Mouse (Mus musculus): ENCODE measurements at regions not wholly inside any gene's neighbourhood (a gene's known extent, or its start where the extent isn't known, plus 50 kb on each side); places are given as distances from the start of the nearest gene placed in this dataset.
A peak's percentile ranks its signal among the peaks of the same experiment; 100 is the strongest.

DNA sequence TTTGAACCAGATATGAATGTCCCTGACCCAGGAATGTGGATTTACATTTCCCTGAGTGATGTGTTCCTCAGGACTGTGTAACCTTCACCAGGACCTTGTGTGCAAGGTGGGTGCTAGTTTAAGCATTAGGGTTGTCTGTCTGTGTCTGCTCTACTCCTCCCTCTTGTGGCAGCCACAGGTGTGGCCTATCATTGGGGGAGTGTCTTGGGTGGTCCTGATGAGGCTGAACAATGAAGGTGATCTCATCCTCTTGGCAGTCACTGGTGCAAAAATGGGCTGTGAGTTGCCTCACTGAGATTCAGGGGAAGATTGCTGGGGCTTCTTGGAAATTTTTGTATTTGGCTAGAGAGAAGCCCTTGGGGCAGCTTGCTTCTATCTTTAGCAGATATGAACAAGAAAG is 179.4 kb upstream of the Ube2e1 start:
- H3K27me3 ChIP-seq (ENCODE audit: control insufficient read depth, insufficient read depth, low read length), result no peaks in the 10 kb centered on the region
- no peak for DNase-seq (ENCODE audit: low spot score)

DNA sequence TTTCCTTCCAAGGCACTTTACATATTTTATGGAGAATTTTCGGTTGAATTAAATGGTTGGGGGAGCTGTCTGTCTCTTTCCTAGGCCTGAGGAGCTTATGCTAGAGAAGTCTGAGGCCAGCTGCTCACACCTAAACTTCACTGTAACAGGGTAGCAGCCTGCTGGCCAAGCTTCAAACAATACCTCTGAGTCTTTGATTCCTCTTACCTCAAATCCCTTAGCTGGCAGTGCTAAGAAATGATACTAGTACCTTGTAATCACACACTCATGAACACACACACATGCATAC is 176.6 kb upstream of the Ube2e1 start:
- Histone ChIP-seq H3K4me3 (replicated peaks; ENCODE audit: low read length) (no peak overlapping the region), H3K9me3 (ENCODE audit: control insufficient read depth, low read length) (no peaks in the 10 kb centered on the region), H3K36me3 (replicated peaks; ENCODE audit: control insufficient read depth, insufficient read depth) (no peaks in the 10 kb centered on the region), H3K27ac (no peak overlapping the region), H3K9ac (no peak overlapping the region), H3K4me1 (replicated peaks; ENCODE audit: control insufficient read depth, insufficient read depth, low read length) (no peaks in the 10 kb centered on the region), H3K4me2 (replicated peaks) (no peak overlapping the region), H3K27me3 (ENCODE audit: control insufficient read depth, insufficient read depth, low read length) (no peaks in the 10 kb centered on the region)
- 54% methylated on average over 1 of the region's 1 CpGs for WGBS
- ATAC-seq (ENCODE audit: low FRiP score) (no peak), DNase-seq (ENCODE audit: low spot score) (no peak)

More for the DNA sequence above, 179.4 kb upstream of the Ube2e1 start:
- Histone ChIP-seq H3K36me3 (replicated peaks; ENCODE audit: control insufficient read depth, insufficient read depth) (no peaks in the 10 kb centered on the region), H3K4me2 (replicated peaks) (no peak overlapping the region), H3K4me1 (replicated peaks; ENCODE audit: control insufficient read depth, insufficient read depth, low read length) (no peaks in the 10 kb centered on the region), H3K27ac (no peak overlapping the region), H3K4me3 (replicated peaks; ENCODE audit: low read length) (no peak overlapping the region), H3K9me3 (ENCODE audit: control insufficient read depth, low read length) (no peaks in the 10 kb centered on the region), H3K9ac (no peak overlapping the region)
- ATAC-seq (ENCODE audit: low FRiP score), result no peak

DNA sequence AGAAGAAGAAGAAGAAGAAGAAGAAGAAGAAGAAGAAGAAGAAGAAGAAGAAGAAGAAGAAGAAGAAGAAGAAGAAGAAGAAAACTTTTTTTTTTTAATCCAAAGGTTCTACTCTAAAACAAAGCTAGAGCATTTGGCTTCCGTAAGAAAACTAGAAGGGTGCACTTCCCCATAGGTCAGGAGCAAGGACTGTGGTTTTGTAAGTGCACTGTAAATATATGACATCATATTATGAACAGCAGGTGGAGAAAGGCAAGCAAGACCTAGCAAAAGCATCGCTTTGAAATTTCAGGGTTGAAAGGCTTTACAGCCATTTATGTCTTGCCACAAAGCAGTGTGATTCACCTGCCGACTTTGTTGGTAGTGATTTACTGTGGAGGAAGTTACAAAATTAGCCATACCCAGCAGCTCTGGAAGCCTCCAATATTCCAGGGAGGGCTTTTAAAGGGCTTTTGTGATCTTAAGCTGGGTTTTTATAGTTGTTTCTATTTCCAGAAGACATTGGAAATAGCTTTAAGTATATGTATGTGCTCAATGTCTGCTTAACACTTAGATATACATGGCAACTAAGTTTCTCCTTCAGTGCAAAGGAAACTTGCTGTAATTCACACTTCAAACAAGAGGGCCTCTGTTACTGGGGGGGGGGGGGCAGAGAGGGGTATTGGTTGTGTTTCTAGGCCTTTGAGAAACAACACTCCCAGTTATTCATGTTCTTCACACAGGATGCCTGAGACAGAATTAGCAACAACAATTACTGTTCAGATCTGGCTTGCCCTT is 176.1 kb upstream of the Ube2e1 start:
- ATAC-seq (ENCODE audit: low FRiP score) (no peak), DNase-seq (ENCODE audit: low spot score) (no peak)
- no peaks in the 10 kb centered on the region for H3K27me3 ChIP-seq (ENCODE audit: control insufficient read depth, insufficient read depth, low read length)
- no peaks in the 10 kb centered on the region for H3K36me3 ChIP-seq (replicated peaks; ENCODE audit: control insufficient read depth, insufficient read depth)
- no peak overlapping the region for H3K9ac ChIP-seq
- H3K4me1 ChIP-seq (replicated peaks; ENCODE audit: control insufficient read depth, insufficient read depth, low read length), result no peaks in the 10 kb centered on the region
- H3K9me3 ChIP-seq (ENCODE audit: control insufficient read depth, low read length), result no peaks in the 10 kb centered on the region
- 86% methylated on average over 3 of the region's 3 CpGs for WGBS
- H3K27ac ChIP-seq, result no peak overlapping the region
- no peak overlapping the region for H3K4me3 ChIP-seq (replicated peaks; ENCODE audit: low read length)
- no peak overlapping the region for H3K4me2 ChIP-seq (replicated peaks)

DNA sequence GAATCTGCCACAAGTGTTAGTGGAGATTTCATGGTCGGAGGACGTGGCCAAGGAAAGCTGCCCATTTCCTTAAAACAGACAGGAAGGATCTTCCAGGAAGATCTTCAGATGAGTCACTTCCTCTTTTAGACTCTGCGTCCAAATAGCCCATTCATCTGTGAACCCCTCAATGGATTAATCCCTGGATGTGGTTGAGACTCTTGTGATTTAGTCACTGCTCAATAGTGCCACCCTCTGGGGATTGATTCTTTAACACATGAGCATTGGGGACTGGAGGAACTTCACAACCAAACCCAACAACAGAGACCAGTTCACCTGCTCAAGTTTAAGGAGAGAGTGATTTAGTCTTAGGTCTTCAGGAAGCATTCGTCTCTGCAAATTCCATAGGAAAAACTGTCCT is 174.5 kb upstream of the Ube2e1 start:
- peak; percentile 47 for DNase-seq (ENCODE audit: low spot score)
- WGBS, result 77% methylated on average over 4 of the region's 4 CpGs
- Histone ChIP-seq H3K9ac (no peak overlapping the region), H3K4me2 (replicated peaks) (no peak overlapping the region), H3K9me3 (ENCODE audit: control insufficient read depth, low read length) (no peaks in the 10 kb centered on the region), H3K4me1 (replicated peaks; ENCODE audit: control insufficient read depth, insufficient read depth, low read length) (no peaks in the 10 kb centered on the region), H3K27me3 (ENCODE audit: control insufficient read depth, insufficient read depth, low read length) (no peaks in the 10 kb centered on the region), H3K36me3 (replicated peaks; ENCODE audit: control insufficient read depth, insufficient read depth) (no peaks in the 10 kb centered on the region), H3K4me3 (replicated peaks; ENCODE audit: low read length) (no peak overlapping the region), H3K27ac (no peak overlapping the region)
- no peak for ATAC-seq (ENCODE audit: low FRiP score)

DNA sequence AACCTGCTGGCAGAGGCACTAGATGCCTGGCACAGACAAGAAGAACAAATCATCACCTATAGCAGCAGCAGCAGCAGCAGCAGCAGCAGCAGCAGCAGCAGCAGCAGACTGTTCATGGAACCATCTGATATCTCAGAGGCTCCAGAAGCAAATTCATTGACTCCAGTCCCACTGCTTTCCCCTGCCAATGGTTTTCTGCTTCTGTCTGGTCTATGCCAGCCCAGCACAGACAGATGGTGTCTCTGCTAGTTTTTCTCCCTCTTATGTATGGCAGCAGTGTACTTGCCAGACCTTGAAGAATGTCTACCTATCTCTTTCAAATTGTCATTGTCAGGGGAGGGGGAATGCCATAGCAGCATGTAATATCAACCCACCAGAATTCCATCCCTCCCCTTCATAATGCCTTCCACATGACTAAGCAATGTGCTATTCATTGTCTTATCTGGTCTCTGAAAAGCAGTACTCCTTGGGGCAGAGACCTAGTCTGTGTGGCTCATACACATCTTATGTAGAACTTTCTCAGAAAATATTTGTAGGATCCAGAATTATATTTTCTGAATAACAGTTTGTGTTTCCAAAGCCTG is 168.7 kb upstream of the Ube2e1 start:
- Histone ChIP-seq H3K4me3 (replicated peaks; ENCODE audit: low read length) (no peak overlapping the region), H3K27ac (no peak overlapping the region), H3K27me3 (ENCODE audit: control insufficient read depth, insufficient read depth, low read length) (no peaks in the 10 kb centered on the region), H3K9ac (no peak overlapping the region), H3K36me3 (replicated peaks; ENCODE audit: control insufficient read depth, insufficient read depth) (no peaks in the 10 kb centered on the region), H3K9me3 (ENCODE audit: control insufficient read depth, low read length) (no peaks in the 10 kb centered on the region), H3K4me1 (replicated peaks; ENCODE audit: control insufficient read depth, insufficient read depth, low read length) (no peaks in the 10 kb centered on the region), H3K4me2 (replicated peaks) (no peak overlapping the region)
- ATAC-seq (ENCODE audit: low FRiP score), result peak; percentile 57
- DNase-seq (ENCODE audit: low spot score), result no peak

DNA sequence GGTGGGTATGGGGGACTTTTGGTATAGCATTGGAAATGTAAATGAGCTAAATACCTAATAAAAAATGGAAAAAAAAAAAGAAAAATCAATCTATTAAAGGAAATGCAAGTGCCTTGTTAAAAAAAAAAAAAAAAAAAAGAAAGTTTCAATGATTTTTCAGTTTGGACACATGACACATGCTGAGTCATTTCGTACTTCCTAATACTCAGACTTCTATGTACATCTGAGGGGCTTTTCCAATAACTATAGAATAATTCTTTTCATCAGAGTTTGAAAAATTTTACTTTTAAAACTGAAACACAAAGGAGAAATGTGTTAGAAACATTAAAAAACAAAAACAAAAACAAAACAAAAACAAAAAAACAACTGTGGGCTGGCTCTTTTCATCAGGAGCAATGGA is 162.4 kb upstream of the Ube2e1 start:
- Histone ChIP-seq H3K4me1 (replicated peaks; ENCODE audit: control insufficient read depth, insufficient read depth, low read length) (no peaks in the 10 kb centered on the region), H3K9me3 (ENCODE audit: control insufficient read depth, low read length) (no peaks in the 10 kb centered on the region), H3K27ac (no peak overlapping the region), H3K4me2 (replicated peaks) (no peak overlapping the region), H3K4me3 (replicated peaks; ENCODE audit: low read length) (no peak overlapping the region), H3K9ac (no peak overlapping the region), H3K36me3 (replicated peaks; ENCODE audit: control insufficient read depth, insufficient read depth) (no peaks in the 10 kb centered on the region), H3K27me3 (ENCODE audit: control insufficient read depth, insufficient read depth, low read length) (no peaks in the 10 kb centered on the region)
- DNase-seq (ENCODE audit: low spot score) (no peak), ATAC-seq (ENCODE audit: low FRiP score) (no peak)
- 89% methylated on average over 1 of the region's 1 CpGs for WGBS

DNA sequence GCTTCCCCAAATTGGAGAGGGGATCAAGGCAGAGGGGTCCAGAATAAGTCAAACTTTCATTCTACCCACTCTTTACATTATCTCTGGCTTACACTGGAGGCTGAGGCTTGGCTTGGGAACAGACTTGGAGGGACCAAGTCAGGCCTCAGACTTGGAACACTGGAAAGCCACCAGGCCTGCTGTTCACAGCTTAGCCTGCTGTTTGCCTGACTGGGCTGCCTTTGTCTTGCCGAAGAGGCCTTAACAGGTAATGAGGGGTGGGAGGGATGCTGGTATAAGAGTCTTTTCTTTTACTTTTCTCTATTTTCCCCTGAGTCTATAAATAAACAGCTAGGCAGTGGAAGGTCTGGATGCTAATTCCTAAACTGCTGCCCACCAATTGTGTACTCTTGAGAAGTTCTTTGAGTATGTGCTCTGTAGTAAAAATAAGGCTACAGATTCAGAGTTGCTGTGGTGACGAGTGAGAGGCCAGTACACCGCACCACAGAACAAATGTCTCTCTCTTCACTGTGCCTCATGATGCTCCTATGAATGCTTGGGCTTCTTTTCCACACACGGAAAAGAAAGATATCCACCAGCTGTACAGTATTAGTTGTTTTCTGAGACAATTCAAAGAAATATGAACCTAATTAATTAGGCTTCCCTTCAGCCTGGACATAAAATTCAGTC is 154.6 kb upstream of the Ube2e1 start:
- no peak overlapping the region for H3K4me3 ChIP-seq (replicated peaks; ENCODE audit: low read length)
- DNase-seq (ENCODE audit: low spot score) (no peak), ATAC-seq (ENCODE audit: low FRiP score) (no peak)
- H3K9me3 ChIP-seq (ENCODE audit: control insufficient read depth, low read length), result no peaks in the 10 kb centered on the region
- H3K4me2 ChIP-seq (replicated peaks), result no peak overlapping the region
- no peaks in the 10 kb centered on the region for H3K36me3 ChIP-seq (replicated peaks; ENCODE audit: control insufficient read depth, insufficient read depth)
- H3K9ac ChIP-seq, result no peak overlapping the region
- H3K4me1 ChIP-seq (replicated peaks; ENCODE audit: control insufficient read depth, insufficient read depth, low read length), result no peaks in the 10 kb centered on the region
- no peak overlapping the region for H3K27ac ChIP-seq
- WGBS, result 58% methylated on average over 4 of the region's 4 CpGs
- H3K27me3 ChIP-seq (ENCODE audit: control insufficient read depth, insufficient read depth, low read length), result no peaks in the 10 kb centered on the region

DNA sequence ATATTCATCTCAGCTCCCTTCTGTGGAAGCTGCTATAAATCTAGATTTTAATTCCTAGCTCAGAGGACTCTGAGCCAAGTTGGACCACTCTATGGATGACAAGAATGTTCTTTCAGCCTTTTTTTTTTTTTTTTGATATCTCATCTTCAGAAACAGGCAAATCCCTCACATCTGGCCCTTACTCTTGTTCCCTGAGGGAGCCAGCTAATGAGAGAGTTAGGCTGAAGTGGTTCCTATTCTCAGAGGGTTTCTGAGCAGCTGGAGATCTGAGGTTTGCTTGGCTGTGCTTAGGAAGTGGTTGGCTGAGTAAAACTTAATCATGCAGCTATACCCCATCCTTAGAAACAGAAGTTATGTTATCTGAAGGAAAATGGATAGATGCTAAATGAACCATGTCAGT is 153.9 kb upstream of the Ube2e1 start:
- Histone ChIP-seq H3K27me3 (ENCODE audit: control insufficient read depth, insufficient read depth, low read length) (no peaks in the 10 kb centered on the region), H3K27ac (no peak overlapping the region), H3K4me3 (replicated peaks; ENCODE audit: low read length) (no peak overlapping the region), H3K4me1 (replicated peaks; ENCODE audit: control insufficient read depth, insufficient read depth, low read length) (no peaks in the 10 kb centered on the region), H3K9ac (no peak overlapping the region), H3K9me3 (ENCODE audit: control insufficient read depth, low read length) (no peaks in the 10 kb centered on the region), H3K4me2 (replicated peaks) (no peak overlapping the region), H3K36me3 (replicated peaks; ENCODE audit: control insufficient read depth, insufficient read depth) (no peaks in the 10 kb centered on the region)
- ATAC-seq (ENCODE audit: low FRiP score) (no peak), DNase-seq (ENCODE audit: low spot score) (no peak)

DNA sequence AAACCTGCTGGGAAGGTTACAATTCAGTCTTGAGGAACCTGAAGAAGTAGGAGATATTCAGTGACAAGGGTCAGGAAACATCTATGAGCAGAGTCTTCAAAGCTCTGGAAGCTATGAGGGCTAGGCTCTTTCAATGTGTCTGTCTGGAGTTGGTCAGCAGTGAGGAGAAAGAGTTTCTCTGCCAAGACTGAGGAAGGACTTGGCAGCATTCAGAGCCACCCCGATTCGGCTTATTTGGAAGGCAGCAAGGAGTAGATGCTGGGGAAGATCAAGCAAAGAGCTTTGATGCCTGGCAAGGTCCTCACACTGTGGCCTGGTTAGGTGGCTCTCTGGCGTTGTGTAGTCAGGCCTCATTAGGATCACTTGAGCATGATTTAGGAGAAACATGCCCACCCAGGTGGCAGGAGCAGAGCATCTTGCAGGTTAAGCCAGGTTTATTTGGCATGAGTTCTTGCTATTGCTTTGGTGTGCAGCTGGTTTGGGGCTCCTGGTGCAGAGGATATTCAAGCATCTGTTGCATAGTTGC is 145.2 kb upstream of the Ube2e1 start:
- Histone ChIP-seq H3K27me3 (ENCODE audit: control insufficient read depth, insufficient read depth, low read length) (no peaks in the 10 kb centered on the region), H3K9me3 (ENCODE audit: control insufficient read depth, low read length) (no peaks in the 10 kb centered on the region), H3K9ac (no peak overlapping the region), H3K27ac (no peak overlapping the region), H3K4me3 (replicated peaks; ENCODE audit: low read length) (no peak overlapping the region), H3K4me1 (replicated peaks; ENCODE audit: control insufficient read depth, insufficient read depth, low read length) (no peaks in the 10 kb centered on the region), H3K4me2 (replicated peaks) (no peak overlapping the region), H3K36me3 (replicated peaks; ENCODE audit: control insufficient read depth, insufficient read depth) (no peaks in the 10 kb centered on the region)
- no peak for ATAC-seq (ENCODE audit: low FRiP score)
- 81% methylated on average over 3 of the region's 3 CpGs for WGBS
- no peak for DNase-seq (ENCODE audit: low spot score)

All from hindbrain, embryonic 14.5 days (tissue).